Comparison of ENCODE assay signal across 8 mouse cellular contexts in genomic region chr12:32952416-32952815, GRCm38 (mm10). TPM values are rescaled to one million over a fixed set of nuclear protein-coding genes. Genes with fewer than 3 reads are reported as not detected.
DNase-seq lines count a peak whose midpoint lies in the region; ATAC-seq lines count a peak whose summit lies in the region.

No protein-coding gene starts in this region.

- no peaks in the 10 kb centered on the region for H3K27me3 ChIP-seq in heart, embryonic 10.5 days (ENCODE audit: insufficient read depth, poor library complexity, severe bottlenecking)
- H3K27me3 ChIP-seq in heart, embryonic 15.5 days: no peaks in the 10 kb centered on the region

- no peaks in the 10 kb centered on the region for H3K9me3 ChIP-seq in heart, embryonic 10.5 days
- H3K9me3 ChIP-seq in heart, embryonic 15.5 days (replicated peaks): no peaks in the 10 kb centered on the region

- peak; percentile 56 to 60 for DNase-seq in heart, adult 18-20 months
- no peak for DNase-seq in heart, embryonic 10.5 days (ENCODE audit: low spot score)
- DNase-seq in MEL-GATA-1-ER (ENCODE audit: extremely low read depth, low read depth): peak; percentile 33
- peak; percentile 44 to 54 for DNase-seq in cerebellum, postnatal 10 days
- DNase-seq in left cerebral cortex, postnatal 14 days (ENCODE audit: low spot score in 2 of 2): peak; percentile 62 to 78
- peak; percentile 28 to 57 for DNase-seq in thymus, postnatal 10 days (ENCODE audit: low spot score in 2 of 2)

- no peak overlapping the region for H3K9ac ChIP-seq in heart, embryonic 15.5 days

- 42% methylated on average over 3 of the region's 3 CpGs for WGBS in heart, embryonic 10.5 days
- 31% methylated on average over 3 of the region's 3 CpGs for WGBS in heart, embryonic 15.5 days

- no peak overlapping the region for H3K27ac ChIP-seq in heart, embryonic 10.5 days
- no peak overlapping the region; the same call in 1 of the 2 replicates for H3K27ac ChIP-seq in heart, embryonic 15.5 days

- H3K4me1 ChIP-seq in heart, embryonic 10.5 days: peaks cover 17% of the 10 kb centered on the region
- H3K4me1 ChIP-seq in heart, embryonic 15.5 days (replicated peaks): peaks cover 21% of the 10 kb centered on the region

- 0 out of 2 replicates have a peak overlapping the region, but pooled peaks have one; percentile 19 for H3K4me2 ChIP-seq in heart, embryonic 15.5 days

- H3K4me3 ChIP-seq in heart, embryonic 10.5 days: no peak overlapping the region
- no peak overlapping the region for H3K4me3 ChIP-seq in heart, embryonic 15.5 days

- no peak for ATAC-seq in heart, embryonic 15.5 days (replicated peaks; ENCODE audit: insufficient number of reproducible peaks, insufficient read depth, low FRiP score, low read depth)
- peak; percentile 41; the same call in 1 of the 2 replicates for ATAC-seq in neutrophil, adult 5-6 weeks (ENCODE audit: extremely low read depth, insufficient number of reproducible peaks, low FRiP score, poor library complexity, severe bottlenecking)

- intact Hi-C loops in left cerebral cortex, postnatal 14 days (cut with DNase I): loop anchor here (2.0 kb wide), 1 partner anchor 58 kb away; no protein-coding TSS in a partner anchor

- H3K36me3 ChIP-seq in heart, embryonic 10.5 days: no peaks in the 10 kb centered on the region
- no peaks in the 10 kb centered on the region for H3K36me3 ChIP-seq in heart, embryonic 15.5 days

RNA-seq across cellular contexts. Expression of gene Sypl, which starts 1.3 kb away (rescaled TPM):
- total RNA-seq in heart, adult 18-20 months (2021): 10 to 100 TPM; 79.8 to 88.6 TPM
- 80.8 and 91.5 TPM in 2 replicates for polyA plus RNA-seq in heart, embryonic 10.5 days (2016; fragmentation: Nextera tagmentation; extraction: Ambion mirVana)
- 98.4 and 102 TPM in 2 replicates for polyA plus RNA-seq in heart, embryonic 15.5 days (2015; fragmentation: Nextera tagmentation; extraction: Ambion mirVana)
- total RNA-seq in left cerebral cortex, postnatal 14 days (2021): 10 to 100 TPM; 31.7 to 34.7 TPM
- 69.1 and 77.2 TPM in 2 replicates for total RNA-seq in neutrophil, adult 5-6 weeks (2017)
